Mouse (Mus musculus) cerebellum, adult (tissue): ENCODE results near the gene Six4.
"Not testable (repeated sequence)": the region's sequence is repeated elsewhere in the genome, so short reads cannot be mapped to it uniquely, and the experiment has no call there.

Experiments used
- ATAC-seq: cut with Nextera tagmentation; 2 replicates; pipeline ENCODE4 v1.9.2; 2017; ENCODE audit warnings: mild to moderate bottlenecking, moderate library complexity, mixed read lengths; ENCODE audit not compliant: insufficient number of reproducible peaks, low FRiP score, low TSS enrichment

Six4 gene

GRCm38 (mm10) chr12:73113196-73113595 lies at the start of gene Six4:
Gene Six4 (minus strand): TSS chr12:73113456.
- ATAC-seq: peak; percentile 96

GRCm38 (mm10) chr12:73162408-73163181 lies 49.3 kb upstream of the Six4 start:
- ATAC-seq: peak; percentile 73

DNA sequence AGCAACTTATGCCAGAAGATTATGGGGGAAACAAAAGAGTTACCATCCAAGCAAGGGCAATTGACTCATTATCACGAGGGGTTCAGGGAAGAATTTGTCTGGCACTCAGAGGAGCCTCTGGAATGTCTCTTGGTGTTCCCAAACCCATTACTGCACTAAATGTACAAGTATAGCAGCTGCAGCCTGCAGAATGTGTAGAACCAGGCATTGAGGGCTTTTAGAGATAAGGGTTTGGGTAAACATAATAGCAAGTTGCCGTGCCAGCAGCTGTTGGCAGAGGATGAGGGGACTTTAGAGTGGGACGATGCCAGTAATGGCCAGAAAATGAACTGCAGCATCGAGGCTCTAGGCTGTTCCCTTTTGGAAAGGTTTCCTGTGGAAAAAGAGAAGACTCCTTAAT lies 47.1 kb upstream of the Six4 start:
- ATAC-seq: no peak

GRCm38 (mm10) chr12:73154150-73154549 lies 40.9 kb upstream of the Six4 start:
- no peak for ATAC-seq

- not testable (repeated sequence) for ATAC-seq
These were observed 37.8 kb upstream of the Six4 start for GRCm38 (mm10) chr12:73151038-73151437.

GRCm38 (mm10) chr12:73147236-73147635 lies 34.0 kb upstream of the Six4 start:
- no peak for ATAC-seq

GRCm38 (mm10) chr12:73140732-73141131 lies 27.5 kb upstream of the Six4 start:
- no peak for ATAC-seq

DNA sequence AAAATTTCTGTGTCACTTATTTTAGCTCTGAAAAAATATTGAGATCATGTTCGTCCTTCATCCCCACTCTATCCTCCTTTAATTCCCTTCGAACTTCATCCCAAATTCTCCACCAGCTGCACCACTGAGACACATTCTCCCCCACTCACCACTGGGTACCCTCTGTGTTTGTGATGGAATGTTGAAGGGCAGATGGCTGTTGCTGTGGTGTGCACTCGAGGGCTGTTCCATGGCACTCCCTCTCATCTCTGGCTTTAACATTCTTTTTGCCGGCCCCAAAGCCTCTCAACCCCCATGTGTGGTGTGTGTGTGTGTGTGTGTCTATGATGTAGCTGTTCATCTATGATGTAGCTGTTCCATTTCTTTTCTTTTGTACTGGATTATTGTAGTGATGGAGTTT lies 12.0 kb upstream of the Six4 start:
- no peak for ATAC-seq

- ATAC-seq: peak; percentile 95
These were observed 10.1 kb upstream of the Six4 start, which contains the start of gene Mnat1 for GRCm38 (mm10) chr12:73123093-73124041. Gene Mnat1 (plus strand): TSS chr12:73123717.

DNA sequence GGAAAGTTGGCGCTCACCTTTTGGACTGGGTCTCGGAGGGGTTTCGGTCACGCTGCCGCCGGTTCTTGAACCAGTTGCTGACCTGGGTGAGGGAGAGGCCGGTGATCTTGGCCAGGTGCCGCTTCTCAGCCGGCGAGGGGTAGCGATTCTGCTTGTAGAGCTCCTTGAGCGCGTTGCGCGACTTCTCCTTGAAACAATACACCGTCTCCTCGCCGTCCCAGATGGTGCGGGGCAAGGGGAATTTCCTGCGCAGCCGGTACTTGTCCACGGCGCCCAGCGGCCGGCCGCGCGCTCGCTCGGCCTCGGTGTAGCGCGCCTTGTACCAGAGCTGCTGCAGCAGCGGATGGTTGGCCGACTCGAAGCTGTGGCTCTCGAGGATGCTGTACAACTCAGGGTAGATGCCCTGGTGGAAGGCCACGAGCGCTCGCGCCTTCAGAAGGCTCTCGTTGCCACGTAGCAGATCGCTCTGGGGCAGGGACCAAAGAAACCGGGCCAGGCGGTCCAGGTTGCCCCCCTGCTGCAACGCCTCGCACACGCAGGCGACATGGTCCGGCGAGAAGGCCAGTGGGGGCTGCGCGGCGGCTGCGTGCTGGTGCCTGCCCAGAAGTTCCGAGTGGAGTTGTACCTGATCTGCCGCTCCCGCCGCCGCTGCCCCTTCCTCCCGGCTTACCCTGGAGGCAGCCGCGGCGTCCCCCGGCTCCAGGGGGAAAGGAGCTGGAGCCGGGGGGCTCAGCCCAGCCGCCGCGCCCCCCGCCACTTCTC lies 749 bp downstream of the Six4 start:
- ATAC-seq: peak; percentile 56

GRCm38 (mm10) chr12:73111561-73112325 lies 1.5 kb downstream of the Six4 start:
- ATAC-seq: no peak

- no peak for ATAC-seq
These were observed 2.7 kb downstream of the Six4 start for GRCm38 (mm10) chr12:73110431-73111111.

- no peak for ATAC-seq
These were observed 5.4 kb downstream of the Six4 start for GRCm38 (mm10) chr12:73107821-73108220.

DNA sequence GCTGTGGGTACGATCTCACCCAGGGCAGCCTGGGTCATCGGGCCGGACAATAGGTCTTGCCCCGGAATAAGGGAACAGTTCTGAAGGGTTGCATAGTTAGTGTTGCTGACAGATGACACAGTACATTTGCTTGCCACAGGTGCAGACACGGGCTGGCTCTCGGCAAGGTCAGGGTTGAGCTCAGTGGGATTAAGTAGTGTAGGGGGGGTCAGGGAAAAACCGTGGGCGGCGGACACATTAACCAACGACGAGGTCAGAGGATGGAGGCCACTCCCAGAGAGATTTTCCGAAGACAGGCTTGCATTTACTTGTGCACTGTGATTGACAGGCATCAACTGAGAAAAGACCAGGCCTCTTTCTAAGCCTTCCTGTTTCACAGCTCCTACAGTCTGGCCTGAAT lies 9.5 kb downstream of the Six4 start:
- ATAC-seq: no peak

- no peak for ATAC-seq
These were observed 14.7 kb downstream of the Six4 start for GRCm38 (mm10) chr12:73098593-73098992.

DNA sequence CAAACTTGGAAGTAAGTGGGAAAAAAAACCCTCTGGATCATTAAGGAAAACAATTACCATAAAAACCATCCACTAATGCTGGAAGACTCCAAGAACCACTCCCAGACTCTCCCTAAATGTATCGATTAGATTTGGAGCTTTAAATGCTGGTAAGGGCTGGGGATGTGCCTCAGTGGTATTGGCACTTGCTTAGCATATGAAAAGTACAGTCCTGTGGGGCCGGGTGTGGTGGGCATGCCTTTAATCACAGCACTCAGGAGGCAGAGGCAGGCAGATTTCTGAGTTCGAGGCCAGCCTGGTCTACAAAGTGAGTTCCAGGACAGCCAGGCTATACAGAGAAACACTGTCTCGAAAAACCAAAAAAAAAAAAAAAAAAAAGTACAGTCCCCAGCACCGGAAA lies 17.1 kb downstream of the Six4 start:
- ATAC-seq: not testable (repeated sequence)

GRCm38 (mm10) chr12:73094605-73095004 lies 18.7 kb downstream of the Six4 start:
- ATAC-seq: no peak

GRCm38 (mm10) chr12:73094189-73094588 lies 19.1 kb downstream of the Six4 start:
- no peak for ATAC-seq

DNA sequence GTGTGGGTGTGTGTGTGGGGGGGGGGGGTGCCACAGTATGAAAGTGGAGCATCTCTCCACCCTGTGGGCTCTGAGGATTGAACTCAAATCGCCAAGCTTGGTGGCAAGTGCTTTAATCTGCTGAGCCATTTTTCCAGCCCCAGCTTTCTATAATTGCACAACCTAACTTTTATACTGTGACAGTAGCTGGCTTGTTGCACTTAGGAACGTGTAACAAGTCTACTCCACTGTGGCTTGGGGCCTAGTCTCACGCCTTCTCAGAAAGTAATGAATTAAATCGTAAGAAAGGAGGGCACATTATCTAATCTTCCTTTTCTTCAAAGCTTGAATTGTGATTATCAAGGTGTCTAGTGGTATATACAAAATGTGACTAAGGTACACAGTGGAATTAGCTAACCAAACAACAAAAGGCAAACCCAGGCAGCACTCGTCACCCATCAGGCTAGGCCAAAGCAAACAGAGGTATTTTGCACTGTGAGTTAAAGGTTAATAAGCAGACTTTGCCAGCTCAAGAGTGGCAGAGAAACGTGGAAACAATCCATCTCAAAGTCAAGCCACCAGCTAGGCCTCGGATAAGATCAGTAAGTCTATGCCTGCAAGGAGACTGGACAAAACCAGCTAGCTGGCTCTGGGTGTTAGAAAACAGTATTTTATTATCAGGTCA lies 22.5 kb downstream of the Six4 start:
- no peak for ATAC-seq
